Mouse (Mus musculus): Measurements from ENCODE around the gene Wwtr1. TPM values are rescaled to one million over a fixed set of nuclear protein-coding genes. Genes with fewer than 3 reads are reported as not detected.
A peak's percentile ranks its signal among the peaks of the same experiment; 100 is the strongest.

Wwtr1 gene
- total and polyA plus RNA-seq, 2 experiments from 2014 or later, result 26.1 to 90.9 TPM

- H3K9me3 ChIP-seq (replicated peaks; ENCODE audit: control insufficient read depth, low read length), result peaks cover 6% of the 10 kb centered on the region; the same call in 1 of the 2 replicates
- H3K4me3 ChIP-seq (ENCODE audit: low read depth, low read length), result no peak overlapping the region
- no peaks in the 10 kb centered on the region for H3K27me3 ChIP-seq (ENCODE audit: control insufficient read depth, insufficient read depth, low read length)
- H3K4me1 ChIP-seq (ENCODE audit: control insufficient read depth, insufficient read depth), result peaks cover 56% of the 10 kb centered on the region
- H3K4me2 ChIP-seq (ENCODE audit: low read depth, low read length), result no peak overlapping the region
- TF ChIP-seq CTCF (IDR thresholded peaks at IDR 0.05; ENCODE audit: low read depth), result no peak
- TF ChIP-seq EP300 (IDR thresholded peaks at IDR 0.05; ENCODE audit: low read depth), result no peak
- peak overlapping the region; percentile 5; the same call in 1 of the 2 replicates for H3K27ac ChIP-seq (ENCODE audit: low read depth)
- WGBS, result 93% methylated on average over 1 of the region's 1 CpGs
- H3K9ac ChIP-seq (replicated peaks; ENCODE audit: low read depth, low read length), result no peak overlapping the region
- DNase-seq (ENCODE audit: low spot score) (no peak), ATAC-seq (ENCODE audit: insufficient read depth, low read depth) (no peak)
- 0 out of 2 replicates have a peak, but pooled peaks cover 7% of the 10 kb centered on the region for H3K36me3 ChIP-seq (replicated peaks; ENCODE audit: control insufficient read depth, insufficient read depth, low read length)
These were observed 44.9 kb downstream of the Wwtr1 start for GRCm38 (mm10) chr3:57530836-57531235.

GRCm38 (mm10) chr3:57530221-57530620 is 45.5 kb downstream of the Wwtr1 start:
- Histone ChIP-seq H3K4me2 (ENCODE audit: low read depth, low read length) (no peak overlapping the region), H3K4me3 (ENCODE audit: low read depth, low read length) (no peak overlapping the region), H3K27me3 (ENCODE audit: control insufficient read depth, insufficient read depth, low read length) (no peaks in the 10 kb centered on the region), H3K4me1 (ENCODE audit: control insufficient read depth, insufficient read depth) (peaks cover 54% of the 10 kb centered on the region), H3K9ac (replicated peaks; ENCODE audit: low read depth, low read length) (no peak overlapping the region), H3K27ac (ENCODE audit: low read depth) (peak overlapping the region; percentile 5; the same call in 1 of the 2 replicates), H3K9me3 (replicated peaks; ENCODE audit: control insufficient read depth, low read length) (peaks cover 6% of the 10 kb centered on the region; the same call in 1 of the 2 replicates), H3K36me3 (replicated peaks; ENCODE audit: control insufficient read depth, insufficient read depth, low read length) (0 out of 2 replicates have a peak, but pooled peaks cover 7% of the 10 kb centered on the region)
- 46% methylated on average over 4 of the region's 4 CpGs for WGBS
- ATAC-seq (ENCODE audit: insufficient read depth, low read depth), result peak; percentile 71
- DNase-seq (ENCODE audit: low spot score), result no peak
- TF ChIP-seq EP300 (IDR thresholded peaks at IDR 0.05; ENCODE audit: low read depth) (no peak), CTCF (IDR thresholded peaks at IDR 0.05; ENCODE audit: low read depth) (no peak)

GRCm38 (mm10) chr3:57527154-57527553 is 48.6 kb downstream of the Wwtr1 start:
- H3K9ac ChIP-seq (replicated peaks; ENCODE audit: low read depth, low read length), result no peak overlapping the region
- no peaks in the 10 kb centered on the region for H3K27me3 ChIP-seq (ENCODE audit: control insufficient read depth, insufficient read depth, low read length)
- H3K4me2 ChIP-seq (ENCODE audit: low read depth, low read length), result no peak overlapping the region
- H3K36me3 ChIP-seq (replicated peaks; ENCODE audit: control insufficient read depth, insufficient read depth, low read length), result peaks cover 7% of the 10 kb centered on the region; the same call in 1 of the 2 replicates
- peaks cover 29% of the 10 kb centered on the region for H3K4me1 ChIP-seq (ENCODE audit: control insufficient read depth, insufficient read depth)
- ATAC-seq (ENCODE audit: insufficient read depth, low read depth) (peak; percentile 40; the same call in 1 of the 2 replicates), DNase-seq (ENCODE audit: low spot score) (no peak)
- TF ChIP-seq CTCF (IDR thresholded peaks at IDR 0.05; ENCODE audit: low read depth), result no peak
- TF ChIP-seq EP300 (IDR thresholded peaks at IDR 0.05; ENCODE audit: low read depth), result no peak
- H3K9me3 ChIP-seq (replicated peaks; ENCODE audit: control insufficient read depth, low read length), result peaks cover 6% of the 10 kb centered on the region; the same call in 1 of the 2 replicates
- H3K4me3 ChIP-seq (ENCODE audit: low read depth, low read length), result no peak overlapping the region
- H3K27ac ChIP-seq (ENCODE audit: low read depth), result no peak overlapping the region

- H3K9ac ChIP-seq (replicated peaks; ENCODE audit: low read depth, low read length), result no peak overlapping the region
- H3K27ac ChIP-seq (ENCODE audit: low read depth), result peak overlapping the region; percentile 51
- no peaks in the 10 kb centered on the region for H3K27me3 ChIP-seq (ENCODE audit: control insufficient read depth, insufficient read depth, low read length)
- ATAC-seq (ENCODE audit: insufficient read depth, low read depth) (peak; percentile 51; the same call in 1 of the 2 replicates), DNase-seq (ENCODE audit: low spot score) (peak; percentile 39)
- TF ChIP-seq CTCF (IDR thresholded peaks at IDR 0.05; ENCODE audit: low read depth), result no peak
- TF ChIP-seq EP300 (IDR thresholded peaks at IDR 0.05; ENCODE audit: low read depth), result no peak
- WGBS, result 54% methylated on average over 5 of the region's 5 CpGs
- H3K36me3 ChIP-seq (replicated peaks; ENCODE audit: control insufficient read depth, insufficient read depth, low read length), result peaks cover 4% of the 10 kb centered on the region; the same call in 1 of the 2 replicates
- peaks cover 6% of the 10 kb centered on the region; the same call in 1 of the 2 replicates for H3K9me3 ChIP-seq (replicated peaks; ENCODE audit: control insufficient read depth, low read length)
- H3K4me1 ChIP-seq (ENCODE audit: control insufficient read depth, insufficient read depth), result 0 out of 2 replicates have a peak, but pooled peaks cover 4% of the 10 kb centered on the region
- no peak overlapping the region for H3K4me2 ChIP-seq (ENCODE audit: low read depth, low read length)
- no peak overlapping the region for H3K4me3 ChIP-seq (ENCODE audit: low read depth, low read length)
These were observed 52.6 kb downstream of the Wwtr1 start for GRCm38 (mm10) chr3:57523093-57523492.

GRCm38 (mm10) chr3:57521876-57522275 is 53.8 kb downstream of the Wwtr1 start:
- Histone ChIP-seq H3K9me3 (replicated peaks; ENCODE audit: control insufficient read depth, low read length) (peaks cover 6% of the 10 kb centered on the region; the same call in 1 of the 2 replicates), H3K4me1 (ENCODE audit: control insufficient read depth, insufficient read depth) (no peaks in the 10 kb centered on the region), H3K9ac (replicated peaks; ENCODE audit: low read depth, low read length) (no peak overlapping the region), H3K36me3 (replicated peaks; ENCODE audit: control insufficient read depth, insufficient read depth, low read length) (no peaks in the 10 kb centered on the region; the same call in 1 of the 2 replicates), H3K27me3 (ENCODE audit: control insufficient read depth, insufficient read depth, low read length) (no peaks in the 10 kb centered on the region), H3K4me2 (ENCODE audit: low read depth, low read length) (no peak overlapping the region), H3K4me3 (ENCODE audit: low read depth, low read length) (no peak overlapping the region), H3K27ac (ENCODE audit: low read depth) (no peak overlapping the region)
- TF ChIP-seq EP300 (IDR thresholded peaks at IDR 0.05; ENCODE audit: low read depth), result no peak
- no peak for TF ChIP-seq CTCF (IDR thresholded peaks at IDR 0.05; ENCODE audit: low read depth)
- ATAC-seq (ENCODE audit: insufficient read depth, low read depth) (no peak), DNase-seq (ENCODE audit: low spot score) (no peak)
- 82% methylated on average over 4 of the region's 4 CpGs for WGBS

- no peaks in the 10 kb centered on the region for H3K9me3 ChIP-seq (replicated peaks; ENCODE audit: control insufficient read depth, low read length)
- ATAC-seq (ENCODE audit: insufficient read depth, low read depth) (no peak), DNase-seq (ENCODE audit: low spot score) (no peak)
- no peak for TF ChIP-seq EP300 (IDR thresholded peaks at IDR 0.05; ENCODE audit: low read depth)
- TF ChIP-seq CTCF (IDR thresholded peaks at IDR 0.05; ENCODE audit: low read depth), result no peak
- H3K36me3 ChIP-seq (replicated peaks; ENCODE audit: control insufficient read depth, insufficient read depth, low read length), result no peaks in the 10 kb centered on the region; the same call in 1 of the 2 replicates
- no peak overlapping the region for H3K9ac ChIP-seq (replicated peaks; ENCODE audit: low read depth, low read length)
- 89% methylated on average over 7 of the region's 7 CpGs for WGBS
- no peak overlapping the region for H3K4me3 ChIP-seq (ENCODE audit: low read depth, low read length)
- H3K4me2 ChIP-seq (ENCODE audit: low read depth, low read length), result no peak overlapping the region
- no peak overlapping the region for H3K27ac ChIP-seq (ENCODE audit: low read depth)
- no peaks in the 10 kb centered on the region for H3K27me3 ChIP-seq (ENCODE audit: control insufficient read depth, insufficient read depth, low read length)
- H3K4me1 ChIP-seq (ENCODE audit: control insufficient read depth, insufficient read depth), result 0 out of 2 replicates have a peak, but pooled peaks cover 11% of the 10 kb centered on the region
These were observed 55.7 kb downstream of the Wwtr1 start for GRCm38 (mm10) chr3:57519995-57520394.

All from heart, postnatal 0 days (tissue).